Mouse (Mus musculus) heart, adult 2 months (tissue): ENCODE results near the gene 4930455H04Rik.

ENCODE experiments used
- CTCF ChIP-seq: fragments of 200-600 bp; IDR thresholded peaks from 2 replicates; pipeline ENCODE4 v1.8.1; 2022; ENCODE audit warnings: antibody characterized with exemption, mild to moderate bottlenecking, moderate library complexity
- POLR2A ChIP-seq: fragments of 200-500 bp; IDR thresholded peaks from 2 replicates; pipeline ENCODE4 v1.6.1; 2011; ENCODE audit warnings: mild to moderate bottlenecking, low read depth, low read length, control low read depth; ENCODE audit not compliant: insufficient read depth

DNA sequence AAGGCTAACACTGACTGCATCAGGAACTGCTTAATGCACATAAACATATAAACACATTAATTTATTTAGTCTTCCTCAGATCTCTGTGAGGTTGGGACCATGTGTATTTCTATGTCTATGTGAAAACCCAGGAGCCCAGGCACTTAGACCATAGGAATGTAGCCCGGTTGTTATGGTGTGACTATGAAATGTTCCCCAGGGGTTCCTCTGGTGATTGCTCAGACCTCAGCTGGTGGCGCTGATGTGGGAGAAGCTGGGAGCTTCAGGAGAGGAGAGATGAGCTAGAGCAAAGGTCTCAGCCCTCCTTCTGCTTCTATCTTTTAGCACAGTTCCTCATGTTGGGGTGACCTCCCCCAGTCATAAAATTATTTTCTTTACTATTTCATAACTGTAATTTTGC lies 7.7 kb upstream of the 4930455H04Rik start:
- TF ChIP-seq CTCF: no peak
- TF ChIP-seq POLR2A: no peak
